Mouse (Mus musculus) ES-E14 (cell line): ENCODE measurements around the gene Polr2g. TPM values are rescaled to one million over a fixed set of nuclear protein-coding genes. Genes with fewer than 3 reads are reported as not detected.

Experiments
- DNase-seq: peaks from one replicate; pipeline ENCODE4 v3.0.0-alpha.2; 2013; ENCODE audit warnings: low read depth, low spot score
- H3K27ac ChIP-seq: 2 replicates; pipeline ENCODE4 v1.5.1; 2012; ENCODE audit warnings: low read depth, mild to moderate bottlenecking, low read length, moderate library complexity, mixed read lengths; ENCODE audit not compliant: poor library complexity, insufficient read depth, severe bottlenecking
- H3K36me3 ChIP-seq: 2 replicates; pipeline ENCODE4 v1.6.1; 2012; ENCODE audit warnings: mild to moderate bottlenecking, low read length, moderate library complexity, mixed read lengths; ENCODE audit not compliant: control insufficient read depth, poor library complexity, insufficient read depth, severe bottlenecking
- H3K4me1 ChIP-seq, 2 experiments: fragments of 150-350 bp in 1 of 2; sonication (generic) in 1 of 2; 2 replicates each; pipeline ENCODE4 v1.6.1; 2012; ENCODE audit warnings: low read length in 2 of 2, mild to moderate bottlenecking in 1 of 2, mixed read lengths in 1 of 2; ENCODE audit not compliant: control insufficient read depth in 2 of 2, insufficient read depth in 2 of 2, poor library complexity in 1 of 2
- H3K4me3 ChIP-seq, 2 experiments: fragments of 150-350 bp in 1 of 2; sonication (generic) in 1 of 2; 2 replicates each; pipeline ENCODE4 v1.5.1; 2012; ENCODE audit warnings: low read length in 2 of 2, low read depth in 1 of 2, mild to moderate bottlenecking in 1 of 2, mixed read lengths in 1 of 2; ENCODE audit not compliant: insufficient read depth in 1 of 2, poor library complexity in 1 of 2, severe bottlenecking in 1 of 2
- H3K9ac ChIP-seq: 2 replicates; pipeline ENCODE4 v1.6.1; 2012; ENCODE audit warnings: low read depth, mild to moderate bottlenecking, low read length, mixed read lengths; ENCODE audit not compliant: poor library complexity, insufficient read depth, severe bottlenecking
- H3K9me3 ChIP-seq: fragments of 150-350 bp; sonication (generic); 2 replicates; pipeline ENCODE4 v1.6.1; 2012; ENCODE audit warnings: low read depth, mild to moderate bottlenecking, low read length; ENCODE audit not compliant: control insufficient read depth, insufficient read depth
- CHD2 ChIP-seq: IDR thresholded peaks from 2 replicates; pipeline ENCODE4 v1.6.1; 2014; ENCODE audit warnings: mild to moderate bottlenecking, low read depth, low read length, inconsistent platforms
- HCFC1 ChIP-seq: IDR thresholded peaks from 2 replicates; pipeline ENCODE4 v1.6.1; 2012; ENCODE audit warnings: low read length, inconsistent platforms, borderline replicate concordance; ENCODE audit not compliant: insufficient read depth
- MAFK ChIP-seq: IDR thresholded peaks from 2 replicates; pipeline ENCODE4 v1.6.1; 2014; ENCODE audit warnings: mild to moderate bottlenecking, low read depth, low read length, inconsistent platforms; ENCODE audit not compliant: insufficient read depth
- ZC3H11A ChIP-seq: IDR thresholded peaks from 2 replicates; pipeline ENCODE4 v1.6.1; 2012; ENCODE audit warnings: low read depth, mild to moderate bottlenecking, inconsistent platforms, low read length, borderline replicate concordance
- ZNF384 ChIP-seq: IDR thresholded peaks from 2 replicates; pipeline ENCODE4 v1.6.1; 2012; ENCODE audit warnings: low read depth, low read length, inconsistent platforms
- in situ Hi-C, 2 experiments: fragments of 600-800 bp; cut with MboI; formaldehyde crosslinking; loops; one replicate each; pipeline ENCODE4 v1.15.1; 2025; ENCODE audit warnings: low sequenced_read_pairs in 2 of 2, inconsistent platforms in 1 of 2; ENCODE audit not compliant: unreplicated experiment in 2 of 2
- total RNA-seq: library from RNA; depleted of rRNA; stranded (reverse); fragments of 300-350 nt; gene quantifications from 2 replicates; pipeline ENCODE4 v1.2.3, GENCODE M21; 2012

Polr2g gene
- total RNA-seq, 1 experiment: 144 TPM

DNA sequence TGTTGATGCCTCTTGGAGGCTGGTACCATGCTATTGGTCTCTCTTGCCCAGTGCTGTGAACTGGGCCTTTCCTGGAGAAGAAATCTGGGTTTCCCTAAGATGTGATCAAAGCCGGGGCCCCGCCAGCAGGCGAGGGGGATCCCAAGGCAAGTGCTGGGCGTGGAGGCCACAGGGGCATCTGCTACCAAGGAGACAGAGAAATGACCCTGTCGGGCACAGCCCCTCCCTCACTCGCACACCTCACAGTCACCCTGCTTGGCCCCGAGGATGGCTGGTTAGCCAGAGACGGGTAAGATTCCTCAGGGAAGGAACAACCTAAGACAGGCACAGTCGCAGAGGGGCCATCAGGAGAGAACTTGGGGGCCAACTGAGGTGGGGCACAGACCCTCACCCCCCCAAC is 32.8 kb downstream of the Polr2g start:
- no peaks in the 10 kb centered on the region for H3K9me3 ChIP-seq
- in situ Hi-C loops: no loop called here
- H3K36me3 ChIP-seq: peaks cover 46% of the 10 kb centered on the region
- no peaks in the 10 kb centered on the region for H3K4me1 ChIP-seq
- no peak overlapping the region for H3K27ac ChIP-seq
- no peak for TF ChIP-seq ZNF384
- no peak for TF ChIP-seq ZC3H11A
- no peak for TF ChIP-seq HCFC1
- no peak for TF ChIP-seq MAFK
- no peak for TF ChIP-seq CHD2
- no peak overlapping the region for H3K4me3 ChIP-seq
- DNase-seq: no peak
- H3K9ac ChIP-seq: no peak overlapping the region

DNA sequence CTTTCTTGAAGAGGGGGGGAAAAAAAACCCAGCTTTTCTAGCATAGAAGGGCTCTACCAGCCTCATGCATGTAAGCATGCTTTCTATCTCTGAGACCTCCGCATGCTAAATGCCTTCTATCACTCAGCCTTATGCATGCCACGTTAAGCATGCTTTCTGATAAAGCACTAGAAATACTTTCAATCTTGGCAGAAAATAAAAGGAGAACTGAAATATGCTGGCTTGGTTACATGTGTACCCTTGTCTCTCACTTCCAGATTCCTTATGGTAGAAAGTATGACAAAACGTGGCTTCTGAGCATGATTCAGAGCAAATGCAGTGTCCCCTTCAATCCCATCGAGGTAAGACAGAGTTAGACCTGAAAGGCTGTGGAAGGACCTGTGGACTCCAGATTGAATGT is 35.1 kb downstream of the Polr2g start:
- Histone ChIP-seq H3K4me3 (no peak overlapping the region), H3K27ac (no peak overlapping the region), H3K36me3 (peaks cover 41% of the 10 kb centered on the region), H3K4me1 (no peaks in the 10 kb centered on the region), H3K9me3 (no peaks in the 10 kb centered on the region), H3K9ac (no peak overlapping the region)
- DNase-seq: no peak
- TF ChIP-seq MAFK (no peak), ZC3H11A (no peak), HCFC1 (no peak), CHD2 (no peak), ZNF384 (no peak)
- in situ Hi-C loops: no loop called here

DNA sequence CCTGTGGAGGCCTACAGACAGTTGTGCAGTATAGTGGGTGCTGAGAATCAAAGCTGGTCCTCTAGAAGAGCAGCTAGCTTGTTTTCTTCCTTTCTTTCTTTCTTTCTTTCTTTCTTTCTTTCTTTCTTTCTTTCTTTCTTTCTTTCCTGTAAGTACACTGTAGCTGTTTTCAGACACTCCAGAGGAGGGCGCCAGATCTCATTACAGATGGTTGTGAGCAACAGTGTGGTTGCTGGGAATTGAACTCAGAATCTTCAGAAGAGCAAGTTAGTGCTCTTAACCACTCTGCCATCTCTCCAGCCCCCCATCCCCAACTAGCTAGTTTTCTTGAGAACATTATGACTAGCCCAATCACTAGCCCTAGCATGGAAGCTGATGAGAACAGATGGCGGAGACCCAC is 37.6 kb downstream of the Polr2g start:
- TF ChIP-seq ZNF384 (no peak), MAFK (no peak), ZC3H11A (no peak), HCFC1 (no peak)
- no peak overlapping the region for H3K4me3 ChIP-seq
- H3K36me3 ChIP-seq: peaks cover 23% of the 10 kb centered on the region
- no peak for DNase-seq
- H3K4me1 ChIP-seq: no peaks in the 10 kb centered on the region
- no peaks in the 10 kb centered on the region for H3K9me3 ChIP-seq
- in situ Hi-C loops: no loop called here
- no peak overlapping the region for H3K27ac ChIP-seq
- H3K9ac ChIP-seq: no peak overlapping the region

DNA sequence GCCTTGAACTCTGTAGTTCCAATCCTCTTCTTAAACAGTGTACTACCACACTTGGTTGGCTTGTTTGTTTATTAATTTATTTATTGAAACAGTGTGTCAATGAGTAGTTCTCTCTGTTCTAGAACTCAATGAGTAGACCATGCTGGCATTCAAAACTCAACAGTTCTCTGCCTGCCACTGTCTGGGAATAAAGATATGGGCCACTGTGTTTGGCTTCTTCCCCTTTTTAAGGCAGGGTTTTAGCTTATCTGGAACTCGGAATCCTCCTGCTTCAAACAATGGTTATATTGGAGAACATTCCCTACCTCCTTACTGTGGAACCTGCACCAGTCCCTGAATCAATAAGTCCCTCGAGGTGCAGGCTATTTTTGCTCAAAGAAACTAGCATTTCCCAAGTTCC is 39.5 kb downstream of the Polr2g start:
- no peaks in the 10 kb centered on the region for H3K9me3 ChIP-seq
- H3K36me3 ChIP-seq: peaks cover 16% of the 10 kb centered on the region
- no peaks in the 10 kb centered on the region for H3K4me1 ChIP-seq
- H3K9ac ChIP-seq: no peak overlapping the region
- in situ Hi-C loops: no loop called here
- TF ChIP-seq ZC3H11A: no peak
- TF ChIP-seq HCFC1: no peak
- TF ChIP-seq ZNF384: no peak
- TF ChIP-seq CHD2: no peak
- TF ChIP-seq MAFK: no peak
- H3K4me3 ChIP-seq: no peak overlapping the region
- H3K27ac ChIP-seq: no peak overlapping the region
- DNase-seq: no peak

DNA sequence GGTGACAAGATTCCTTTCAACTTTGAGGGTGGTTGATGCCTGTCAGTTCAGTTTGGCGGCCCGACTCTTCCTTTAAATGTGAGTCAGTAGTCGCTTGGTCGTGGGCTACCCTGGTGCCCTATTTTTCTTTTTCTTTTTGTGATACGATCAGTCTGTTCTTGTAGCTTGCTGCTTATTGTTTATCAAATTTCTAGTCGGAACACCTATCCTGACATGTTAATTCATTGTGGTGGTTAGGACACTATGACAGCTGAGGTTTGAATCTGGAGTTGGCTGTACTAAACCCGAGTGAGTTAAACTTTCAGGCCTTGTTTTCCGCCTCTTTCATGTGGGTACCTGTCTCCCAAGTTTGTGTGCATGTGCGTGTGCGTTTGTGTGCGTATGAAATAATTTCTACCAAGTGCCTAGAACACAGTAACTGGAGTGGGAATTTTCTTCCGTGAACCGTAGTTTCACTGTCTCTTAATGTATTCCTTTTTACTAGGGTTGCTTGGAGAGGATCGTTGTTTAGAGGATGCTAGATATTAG is 40.8 kb downstream of the Polr2g start:
- Histone ChIP-seq H3K9ac (peak overlapping the region; percentile 96), H3K9me3 (no peaks in the 10 kb centered on the region), H3K4me1 (no peaks in the 10 kb centered on the region), H3K4me3 (peak overlapping the region; percentile 93 to 95), H3K27ac (peak overlapping the region; percentile 89; the same call in 1 of the 2 replicates), H3K36me3 (peaks cover 12% of the 10 kb centered on the region)
- DNase-seq: no peak
- TF ChIP-seq MAFK (no peak), ZNF384 (no peak), CHD2 (no peak), HCFC1 (no peak), ZC3H11A (no peak)
- in situ Hi-C loops: no loop called here
